Mouse (Mus musculus) liver, embryonic 11.5 days (tissue): ENCODE data around the gene Synpo2. TPM values are rescaled to one million over a fixed set of nuclear protein-coding genes. Genes with fewer than 3 reads are reported as not detected.

Source experiments
- ATAC-seq: fragments of 200-750 bp; cut with Nextera tagmentation; replicated peaks from 2 replicates; pipeline ENCODE4 v1.8.0; 2017; ENCODE audit warnings: moderate number of reproducible peaks, mild to moderate bottlenecking, moderate TSS enrichment, moderate library complexity; ENCODE audit not compliant: low FRiP score
- DNase-seq: peaks from one replicate; pipeline ENCODE4 v3.0.0-alpha.2; 2017; ENCODE audit warnings: low spot score
- H3K27ac ChIP-seq: fragments of 300-500 bp; sonication (generic); 2 replicates; pipeline ENCODE4 v1.5.1; 2014; ENCODE audit warnings: mild to moderate bottlenecking, low read depth, low read length, control low read depth
- H3K27me3 ChIP-seq: fragments of 300-500 bp; sonication (generic); replicated peaks from 2 replicates; pipeline ENCODE4 v1.6.1; 2014; ENCODE audit warnings: low read length, mixed read lengths; ENCODE audit not compliant: control insufficient read depth, insufficient read depth
- H3K36me3 ChIP-seq: fragments of 300-500 bp; sonication (generic); 2 replicates; pipeline ENCODE4 v1.6.1; 2014; ENCODE audit warnings: mild to moderate bottlenecking, low read length, moderate library complexity, mixed read lengths; ENCODE audit not compliant: control insufficient read depth, insufficient read depth
- H3K4me1 ChIP-seq: fragments of 300-500 bp; sonication (generic); replicated peaks from 2 replicates; pipeline ENCODE4 v1.6.1; 2014; ENCODE audit warnings: low read length, mixed read lengths; ENCODE audit not compliant: control insufficient read depth, insufficient read depth
- H3K4me2 ChIP-seq: fragments of 300-500 bp; sonication (generic); 2 replicates; pipeline ENCODE4 v1.6.1; 2014; ENCODE audit warnings: mild to moderate bottlenecking, control low read depth, moderate library complexity
- H3K4me3 ChIP-seq: fragments of 300-500 bp; sonication (generic); 2 replicates; pipeline ENCODE4 v1.5.1; 2014; ENCODE audit warnings: low read depth, low read length, control low read depth
- H3K9ac ChIP-seq: fragments of 300-500 bp; sonication (generic); 2 replicates; pipeline ENCODE4 v1.6.1; 2014; ENCODE audit warnings: low read depth, low read length, control low read depth
- H3K9me3 ChIP-seq: fragments of 300-500 bp; sonication (generic); 2 replicates; pipeline ENCODE4 v1.6.1; 2016; ENCODE audit warnings: low read length, inconsistent platforms, mixed read lengths; ENCODE audit not compliant: control insufficient read depth
- WGBS: fragments of 180-500 bp; shearing (Covaris S2); extraction: QIAGEN DNeasy Blood & Tissue Kit; methylation state at CpG from one replicate; pipeline ENCODE4 v1.1.7; 2014; 5-methylcytosine and 5-hydroxymethylcytosine counted together
- polyA plus RNA-seq: library from polyadenylated mRNA; unstranded; fragments of >200 nt; fragmentation: Nextera tagmentation; extraction: Ambion mirVana; gene quantifications from 2 replicates; pipeline ENCODE4 v1.2.1, GENCODE M21; 2014

The Synpo2 gene
- polyA plus RNA-seq, 1 experiment from 2014 or later = 1.9 TPM

DNA sequence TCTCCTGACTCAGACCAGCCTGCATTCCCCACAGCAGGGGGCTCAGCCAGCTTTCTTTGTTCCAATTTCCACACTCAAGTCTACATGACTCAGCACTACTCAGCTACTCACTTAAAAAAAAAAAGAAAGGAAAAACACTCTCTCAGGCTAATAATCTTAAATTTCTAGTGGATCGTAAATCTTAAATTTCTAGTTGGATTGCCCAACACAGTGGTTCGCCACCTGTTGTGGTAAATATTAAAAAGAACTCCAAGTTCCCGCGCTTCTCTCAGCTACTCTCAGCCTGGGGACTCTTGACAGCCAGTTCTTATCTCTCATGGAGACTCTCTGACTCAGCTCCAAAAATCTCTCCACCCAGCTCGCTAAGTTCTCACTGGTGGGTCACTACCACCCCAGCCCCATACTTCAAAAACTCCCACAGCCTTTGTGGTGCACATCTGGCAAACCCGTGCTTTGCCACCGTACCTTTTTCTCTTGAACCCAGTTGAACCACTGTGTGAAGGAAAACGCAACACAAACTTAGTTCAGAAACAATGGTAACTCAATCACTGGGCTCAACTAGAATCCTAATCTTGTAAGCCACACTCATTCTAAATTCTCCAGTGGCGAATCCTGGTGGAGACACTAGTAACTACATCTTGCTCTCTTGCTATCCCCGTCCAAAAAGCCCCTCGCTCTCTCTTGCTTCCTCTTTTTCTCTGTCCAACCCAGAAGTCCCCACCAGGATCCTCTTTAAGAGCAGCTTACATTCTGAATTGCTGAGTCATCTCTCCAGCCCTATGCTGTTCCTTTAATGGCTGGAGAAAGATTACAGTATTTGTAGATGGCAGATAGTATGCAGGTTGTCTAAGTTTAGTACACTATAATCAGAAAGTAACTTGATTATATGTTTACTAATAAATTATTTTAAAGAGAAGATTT lies 20.5 kb upstream of the Synpo2 start:
- ATAC-seq (peak; percentile 66), DNase-seq (no peak)
- no peaks in the 10 kb centered on the region for H3K27me3 ChIP-seq
- WGBS = 49% methylated on average over 11 of the region's 11 CpGs
- H3K4me3 ChIP-seq = no peak overlapping the region
- H3K4me1 ChIP-seq = no peaks in the 10 kb centered on the region
- no peak overlapping the region for H3K4me2 ChIP-seq
- H3K27ac ChIP-seq = no peak overlapping the region
- H3K9ac ChIP-seq = no peak overlapping the region
- no peaks in the 10 kb centered on the region for H3K36me3 ChIP-seq
- no peaks in the 10 kb centered on the region for H3K9me3 ChIP-seq

DNA sequence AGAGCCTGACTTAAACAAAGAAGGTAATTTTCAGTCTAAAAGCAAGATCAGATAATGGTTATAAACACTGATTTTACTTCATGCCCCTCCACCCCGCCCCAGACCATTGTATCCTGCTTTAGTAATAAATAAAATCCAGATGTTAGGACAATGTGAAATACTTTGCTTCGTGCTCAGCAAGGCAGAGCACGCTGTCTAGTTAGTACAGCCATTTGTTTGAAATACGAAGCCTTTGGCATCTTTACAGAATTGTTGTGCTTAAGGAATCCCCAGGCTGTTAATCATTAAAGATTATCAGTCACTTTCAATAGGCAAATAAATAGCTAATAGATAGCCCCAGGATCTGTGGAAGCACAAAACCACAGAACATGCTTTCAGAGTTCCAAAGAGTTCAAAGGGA lies 9.7 kb upstream of the Synpo2 start:
- WGBS = 58% methylated on average over 4 of the region's 4 CpGs
- H3K4me1 ChIP-seq = no peaks in the 10 kb centered on the region
- no peaks in the 10 kb centered on the region for H3K27me3 ChIP-seq
- ATAC-seq = no peak
- no peak for DNase-seq
- H3K9ac ChIP-seq = no peak overlapping the region
- H3K27ac ChIP-seq = no peak overlapping the region
- no peak overlapping the region for H3K4me3 ChIP-seq
- H3K9me3 ChIP-seq = no peaks in the 10 kb centered on the region
- H3K36me3 ChIP-seq = no peaks in the 10 kb centered on the region
- no peak overlapping the region for H3K4me2 ChIP-seq

GRCm38 (mm10) chr3:123244376-123244775 lies 8.4 kb upstream of the Synpo2 start:
- Histone ChIP-seq H3K4me1 (no peaks in the 10 kb centered on the region), H3K4me3 (no peak overlapping the region), H3K9me3 (no peaks in the 10 kb centered on the region), H3K27ac (no peak overlapping the region), H3K4me2 (no peak overlapping the region), H3K36me3 (no peaks in the 10 kb centered on the region), H3K9ac (no peak overlapping the region), H3K27me3 (no peaks in the 10 kb centered on the region)
- 57% methylated on average over 5 of the region's 5 CpGs for WGBS
- ATAC-seq = no peak
- no peak for DNase-seq

DNA sequence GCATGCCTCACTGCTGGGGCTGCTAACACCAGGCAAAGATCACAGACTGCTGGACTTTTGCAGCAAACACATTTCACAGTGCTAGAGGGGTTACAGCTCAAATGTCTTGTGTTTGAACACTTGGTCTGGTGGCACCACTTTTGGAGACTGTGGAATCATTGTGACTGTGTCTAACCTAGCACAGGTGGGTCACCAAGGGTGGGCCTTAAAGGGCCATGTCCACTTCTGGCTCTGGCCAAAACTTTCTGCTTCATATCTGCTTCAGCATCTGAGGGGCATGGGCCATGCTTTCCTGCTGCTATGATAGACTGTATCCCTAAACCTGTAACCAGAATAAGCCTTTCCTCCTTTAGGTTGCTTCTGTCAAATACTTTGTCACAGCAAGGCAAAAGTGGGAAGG lies 1.5 kb upstream of the Synpo2 start:
- Histone ChIP-seq H3K4me2 (no peak overlapping the region), H3K9me3 (no peaks in the 10 kb centered on the region), H3K27me3 (peaks cover 8% of the 10 kb centered on the region), H3K36me3 (no peaks in the 10 kb centered on the region), H3K27ac (no peak overlapping the region), H3K4me1 (no peaks in the 10 kb centered on the region), H3K9ac (no peak overlapping the region), H3K4me3 (no peak overlapping the region)
- no peak for ATAC-seq
- DNase-seq = no peak

DNA sequence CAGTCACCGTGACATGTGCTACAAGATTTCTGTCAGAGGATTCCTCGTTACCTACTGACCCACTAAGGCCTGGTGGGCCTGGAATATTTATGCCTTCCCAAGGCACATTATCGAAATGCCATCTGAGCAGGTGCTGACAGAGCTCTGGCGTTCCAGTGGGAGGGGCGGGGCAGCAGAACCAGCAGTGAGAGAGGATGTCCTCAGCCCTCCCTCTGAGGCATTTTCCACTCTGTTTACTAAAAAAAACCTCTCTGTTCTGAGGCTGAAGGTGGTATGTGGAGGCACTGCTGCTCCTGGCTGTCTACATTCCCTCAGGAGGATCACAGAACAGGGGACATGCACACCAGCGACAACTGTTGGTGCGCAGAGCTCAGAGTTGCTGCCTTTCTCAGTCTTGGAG lies 1.1 kb upstream of the Synpo2 start:
- no peak overlapping the region for H3K4me2 ChIP-seq
- 26% methylated on average over 7 of the region's 7 CpGs for WGBS
- DNase-seq = no peak

DNA sequence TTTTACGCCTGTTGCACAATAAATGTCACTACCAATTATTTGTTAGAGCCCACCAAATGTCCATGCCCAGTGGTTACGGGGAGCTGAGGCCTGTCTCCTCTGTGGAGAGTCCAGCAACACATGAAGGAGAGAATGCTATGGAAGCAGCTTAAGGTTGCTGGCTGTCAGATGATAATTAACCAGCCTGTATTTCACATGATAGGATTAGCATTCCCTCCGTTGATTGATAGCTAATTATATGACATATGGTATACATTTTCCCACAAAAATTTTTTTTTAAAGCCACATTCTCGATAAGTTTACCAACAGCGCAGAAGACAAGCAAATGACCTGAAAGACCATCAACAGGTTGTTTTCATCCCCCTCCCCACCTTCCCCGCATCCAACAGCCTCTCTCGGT lies 454 bp downstream of the Synpo2 start:
- H3K27me3 ChIP-seq = peaks cover 8% of the 10 kb centered on the region
- no peak overlapping the region for H3K9ac ChIP-seq
- no peak overlapping the region for H3K27ac ChIP-seq
- no peaks in the 10 kb centered on the region for H3K4me1 ChIP-seq
- H3K4me3 ChIP-seq = peak overlapping the region; percentile 40
- peak overlapping the region; percentile 63 for H3K4me2 ChIP-seq
- WGBS = 31% methylated on average over 7 of the region's 7 CpGs
- H3K9me3 ChIP-seq = no peaks in the 10 kb centered on the region
- H3K36me3 ChIP-seq = no peaks in the 10 kb centered on the region
- DNase-seq (no peak), ATAC-seq (no peak)

More for the DNA sequence above, 1.1 kb upstream of the Synpo2 start:
- no peak overlapping the region for H3K27ac ChIP-seq
- no peaks in the 10 kb centered on the region for H3K36me3 ChIP-seq
- H3K27me3 ChIP-seq = peaks cover 8% of the 10 kb centered on the region
- no peak overlapping the region for H3K9ac ChIP-seq
- no peaks in the 10 kb centered on the region for H3K9me3 ChIP-seq
- no peak overlapping the region for H3K4me3 ChIP-seq
- no peak for ATAC-seq
- H3K4me1 ChIP-seq = no peaks in the 10 kb centered on the region

- Histone ChIP-seq H3K36me3 (no peaks in the 10 kb centered on the region), H3K4me1 (no peaks in the 10 kb centered on the region), H3K9me3 (no peaks in the 10 kb centered on the region), H3K27ac (no peak overlapping the region), H3K4me3 (no peak overlapping the region), H3K4me2 (no peak overlapping the region), H3K9ac (no peak overlapping the region), H3K27me3 (peaks cover 8% of the 10 kb centered on the region)
- ATAC-seq (no peak), DNase-seq (no peak)
- WGBS = 40% methylated on average over 16 of the region's 16 CpGs
Measured at GRCm38 (mm10) chr3:123234191-123234836, 1.6 kb downstream of the Synpo2 start.

- no peaks in the 10 kb centered on the region for H3K36me3 ChIP-seq
- no peaks in the 10 kb centered on the region for H3K9me3 ChIP-seq
- WGBS = 80% methylated on average over 2 of the region's 2 CpGs
- no peaks in the 10 kb centered on the region for H3K4me1 ChIP-seq
- H3K4me3 ChIP-seq = no peak overlapping the region
- no peak overlapping the region for H3K4me2 ChIP-seq
- DNase-seq (no peak), ATAC-seq (no peak)
- peaks cover 3% of the 10 kb centered on the region; the same call in 1 of the 2 replicates for H3K27me3 ChIP-seq
- no peak overlapping the region for H3K9ac ChIP-seq
- H3K27ac ChIP-seq = no peak overlapping the region
Measured at GRCm38 (mm10) chr3:123231639-123232038, 4.3 kb downstream of the Synpo2 start.

DNA sequence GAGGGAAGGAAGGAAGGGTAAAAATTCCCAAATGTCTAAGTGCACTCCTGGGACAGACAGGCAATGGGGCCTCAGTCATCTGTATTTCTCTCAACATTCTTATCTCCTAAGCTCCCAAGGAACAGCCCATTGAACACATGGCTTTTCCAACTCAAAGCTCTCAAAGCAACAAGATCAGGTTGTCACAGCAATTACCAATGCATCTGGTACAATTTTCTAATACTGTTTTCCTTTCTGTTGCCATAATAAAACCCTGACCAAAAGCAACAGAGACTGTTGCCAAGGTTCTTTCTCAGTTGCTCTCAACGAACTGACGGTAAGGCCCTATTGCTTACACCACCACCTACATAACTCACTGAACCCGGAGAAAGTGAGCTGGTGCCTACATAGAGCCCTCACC lies 8.7 kb downstream of the Synpo2 start:
- H3K9me3 ChIP-seq = no peaks in the 10 kb centered on the region
- no peak overlapping the region for H3K27ac ChIP-seq
- no peak for DNase-seq
- no peaks in the 10 kb centered on the region for H3K4me1 ChIP-seq
- WGBS = 89% methylated on average over 3 of the region's 3 CpGs
- no peaks in the 10 kb centered on the region for H3K36me3 ChIP-seq
- H3K27me3 ChIP-seq = no peaks in the 10 kb centered on the region
- no peak overlapping the region for H3K4me2 ChIP-seq
- no peak overlapping the region for H3K4me3 ChIP-seq
- no peak overlapping the region for H3K9ac ChIP-seq
- ATAC-seq = no peak
